Mouse (Mus musculus) olfactory bulb, adult 2 months (tissue): ENCODE measurements at regions not wholly inside any gene's neighbourhood (a gene's known extent, or its start where the extent isn't known, plus 50 kb on each side); places are given as distances from the start of the nearest gene placed in this dataset.

Experiments used
- H3K27ac ChIP-seq: fragments of 200-500 bp; 2 replicates; pipeline ENCODE4 v1.5.1; 2012; ENCODE audit warnings: low read depth, low read length; ENCODE audit not compliant: insufficient read depth
- H3K4me1 ChIP-seq: fragments of 200-500 bp; 2 replicates; pipeline ENCODE4 v1.6.1; 2012; ENCODE audit warnings: low read length; ENCODE audit not compliant: control insufficient read depth, insufficient read depth
- H3K4me3 ChIP-seq: fragments of 200-500 bp; 2 replicates; pipeline ENCODE4 v1.5.1; 2012; ENCODE audit warnings: mild to moderate bottlenecking, low read depth, low read length, moderate library complexity; ENCODE audit not compliant: insufficient read depth
- CTCF ChIP-seq: fragments of 200-500 bp; IDR thresholded peaks from 2 replicates; pipeline ENCODE4 v1.5.1; 2012; ENCODE audit warnings: low read depth, mild to moderate bottlenecking, low read length, moderate library complexity; ENCODE audit not compliant: insufficient read depth
- POLR2A ChIP-seq: fragments of 200-500 bp; IDR thresholded peaks from 2 replicates; pipeline ENCODE4 v1.6.1; 2012; ENCODE audit warnings: mild to moderate bottlenecking, low read depth, low read length, moderate library complexity; ENCODE audit not compliant: insufficient read depth
- WGBS: fragments of 180-500 bp; shearing (Covaris S2); methylation state at CpG from one replicate; pipeline ENCODE4 v1.1.7; 2018; 5-methylcytosine and 5-hydroxymethylcytosine counted together

GRCm38 (mm10) chr14:105426597-105427334, 168.4 kb downstream of the Ndfip2 start:
- WGBS: 29% methylated on average over 19 of the region's 19 CpGs
- 0 out of 2 replicates have a peak, but pooled peaks cover 3% of the 10 kb centered on the region for H3K4me1 ChIP-seq
- TF ChIP-seq POLR2A: no peak
- TF ChIP-seq CTCF: no peak
- H3K27ac ChIP-seq: no peak overlapping the region
- no peak overlapping the region for H3K4me3 ChIP-seq

- H3K4me1 ChIP-seq: no peaks in the 10 kb centered on the region
- no peak overlapping the region for H3K27ac ChIP-seq
- no peak for TF ChIP-seq CTCF
- TF ChIP-seq POLR2A: no peak
- WGBS: 70% methylated on average over 4 of the region's 4 CpGs
- no peak overlapping the region for H3K4me3 ChIP-seq
Observed at GRCm38 (mm10) chr14:105417967-105418366, 159.6 kb downstream of the Ndfip2 start.

GRCm38 (mm10) chr14:105417458-105417960, 159.1 kb downstream of the Ndfip2 start:
- H3K27ac ChIP-seq: no peak overlapping the region
- H3K4me3 ChIP-seq: no peak overlapping the region
- TF ChIP-seq CTCF (no peak), POLR2A (no peak)
- H3K4me1 ChIP-seq: no peaks in the 10 kb centered on the region
- WGBS: 93% methylated on average over 8 of the region's 8 CpGs

- H3K4me1 ChIP-seq: no peaks in the 10 kb centered on the region
- no peak overlapping the region for H3K27ac ChIP-seq
- 95% methylated on average over 7 of the region's 7 CpGs for WGBS
- H3K4me3 ChIP-seq: no peak overlapping the region
- TF ChIP-seq POLR2A (no peak), CTCF (no peak)
Observed at GRCm38 (mm10) chr14:105416964-105417363, 158.6 kb downstream of the Ndfip2 start.

- no peaks in the 10 kb centered on the region for H3K4me1 ChIP-seq
- WGBS: 99% methylated on average over 2 of the region's 2 CpGs
- H3K27ac ChIP-seq: no peak overlapping the region
- no peak overlapping the region for H3K4me3 ChIP-seq
- TF ChIP-seq CTCF: no peak
Observed at GRCm38 (mm10) chr14:105404662-105405061, 146.3 kb downstream of the Ndfip2 start.

- WGBS: 95% methylated on average over 6 of the region's 6 CpGs
- H3K27ac ChIP-seq: no peak overlapping the region
- H3K4me3 ChIP-seq: no peak overlapping the region
Observed at GRCm38 (mm10) chr14:105404241-105404640, 145.9 kb downstream of the Ndfip2 start.

GRCm38 (mm10) chr14:105403256-105403655, 144.9 kb downstream of the Ndfip2 start:
- no peaks in the 10 kb centered on the region for H3K4me1 ChIP-seq
- H3K4me3 ChIP-seq: no peak overlapping the region
- no peak for TF ChIP-seq POLR2A
- H3K27ac ChIP-seq: no peak overlapping the region
- WGBS: 94% methylated on average over 9 of the region's 9 CpGs

More at GRCm38 (mm10) chr14:105404241-105404640, 145.9 kb downstream of the Ndfip2 start:
- TF ChIP-seq CTCF (no peak), POLR2A (no peak)
- no peaks in the 10 kb centered on the region for H3K4me1 ChIP-seq

- H3K4me3 ChIP-seq: no peak overlapping the region
- H3K4me1 ChIP-seq: no peaks in the 10 kb centered on the region
- H3K27ac ChIP-seq: no peak overlapping the region
- 97% methylated on average over 10 of the region's 10 CpGs for WGBS
- TF ChIP-seq CTCF: no peak
- no peak for TF ChIP-seq POLR2A
Observed at GRCm38 (mm10) chr14:105402556-105402955, 144.2 kb downstream of the Ndfip2 start.

- WGBS: 22% methylated on average over 8 of the region's 8 CpGs
- H3K4me3 ChIP-seq: no peak overlapping the region
- no peak for TF ChIP-seq POLR2A
Observed at GRCm38 (mm10) chr14:105397467-105397866, 139.1 kb downstream of the Ndfip2 start.

More at GRCm38 (mm10) chr14:105397467-105397866, 139.1 kb downstream of the Ndfip2 start:
- Histone ChIP-seq H3K27ac (no peak overlapping the region), H3K4me1 (no peaks in the 10 kb centered on the region)
